Mouse (Mus musculus) liver, embryonic 16.5 days (tissue): ENCODE results near the gene Babam2. TPM values are rescaled to one million over a fixed set of nuclear protein-coding genes. Genes with fewer than 3 reads are reported as not detected.

Experiments
- ATAC-seq: fragments of 200-750 bp; cut with Nextera tagmentation; 2 replicates; pipeline ENCODE4 v1.8.0; 2017; ENCODE audit warnings: low read depth, mild to moderate bottlenecking, moderate number of reproducible peaks, moderate library complexity
- H3K27ac ChIP-seq: fragments of 300-500 bp; sonication (generic); 2 replicates; pipeline ENCODE4 v1.5.1; 2014; ENCODE audit warnings: mild to moderate bottlenecking, low read length
- H3K27me3 ChIP-seq: fragments of 300-500 bp; sonication (generic); 2 replicates; pipeline ENCODE4 v1.6.1; 2014; ENCODE audit warnings: low read depth, low read length, mixed read lengths; ENCODE audit not compliant: control insufficient read depth, insufficient read depth
- H3K36me3 ChIP-seq: fragments of 300-500 bp; sonication (generic); 2 replicates; pipeline ENCODE4 v1.6.1; 2014; ENCODE audit warnings: mild to moderate bottlenecking; ENCODE audit not compliant: control insufficient read depth, insufficient read depth
- H3K4me1 ChIP-seq: fragments of 300-500 bp; sonication (generic); 2 replicates; pipeline ENCODE4 v1.6.1; 2014; ENCODE audit warnings: low read depth, low read length, mixed read lengths; ENCODE audit not compliant: control insufficient read depth
- H3K4me2 ChIP-seq: fragments of 300-500 bp; sonication (generic); 2 replicates; pipeline ENCODE4 v1.6.1; 2014; ENCODE audit warnings: low read depth, low read length, mixed read lengths
- H3K4me3 ChIP-seq: fragments of 300-500 bp; sonication (generic); 2 replicates; pipeline ENCODE4 v1.5.1; 2014; ENCODE audit warnings: low read depth, mild to moderate bottlenecking, low read length
- H3K9ac ChIP-seq: fragments of 300-500 bp; sonication (generic); 2 replicates; pipeline ENCODE4 v1.6.1; 2014; ENCODE audit warnings: low read depth, low read length
- H3K9me3 ChIP-seq: fragments of 300-500 bp; sonication (generic); replicated peaks from 2 replicates; pipeline ENCODE4 v1.6.1; 2016; ENCODE audit warnings: low read length; ENCODE audit not compliant: control insufficient read depth
- WGBS: fragments of 180-500 bp; shearing (Covaris S2); extraction: QIAGEN DNeasy Blood & Tissue Kit; methylation state at CpG from one replicate; pipeline ENCODE4 v1.1.7; 2014; ENCODE audit not compliant: insufficient replicate concordance; 5-methylcytosine and 5-hydroxymethylcytosine counted together
- polyA plus RNA-seq: library from polyadenylated mRNA; unstranded; fragments of >200 nt; fragmentation: Nextera tagmentation; extraction: Ambion mirVana; gene quantifications from 2 replicates; pipeline ENCODE4 v1.2.1, GENCODE M21; 2015

The Babam2 gene
- polyA plus RNA-seq, 1 experiment from 2014 or later, result 32.4 TPM

GRCm38 (mm10) chr5:31810796-31811662 is 113.5 kb downstream of the Babam2 start:
- no peaks in the 10 kb centered on the region for H3K36me3 ChIP-seq
- no peaks in the 10 kb centered on the region for H3K27me3 ChIP-seq
- H3K9ac ChIP-seq, result no peak overlapping the region
- no peak overlapping the region for H3K27ac ChIP-seq
- H3K4me1 ChIP-seq, result peaks cover 9% of the 10 kb centered on the region
- WGBS, result 32% methylated on average over 12 of the region's 12 CpGs
- peak overlapping the region; percentile 10; the same call in 1 of the 2 replicates for H3K4me2 ChIP-seq
- H3K4me3 ChIP-seq, result no peak overlapping the region
- H3K9me3 ChIP-seq, result no peaks in the 10 kb centered on the region
- peak; percentile 66 for ATAC-seq

DNA sequence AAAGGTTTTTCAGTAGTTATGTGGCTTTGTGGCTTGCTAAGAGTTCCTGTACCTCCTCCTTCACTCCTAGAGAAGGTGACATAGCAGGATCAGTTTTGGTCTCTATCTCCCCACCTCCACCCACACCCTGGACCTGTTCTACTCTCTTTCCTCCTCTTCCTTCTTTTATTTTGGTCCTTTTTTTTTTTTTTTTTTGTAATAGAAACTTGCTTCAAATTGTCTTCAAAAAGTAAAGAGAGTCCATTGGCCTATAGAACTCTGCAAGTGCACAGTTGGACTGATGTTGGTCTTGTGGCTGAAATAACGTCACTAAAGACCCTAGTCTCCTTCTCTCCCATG is 114.1 kb downstream of the Babam2 start:
- H3K4me1 ChIP-seq, result peaks cover 9% of the 10 kb centered on the region
- H3K9me3 ChIP-seq, result no peaks in the 10 kb centered on the region
- no peak for ATAC-seq
- no peak overlapping the region for H3K9ac ChIP-seq
- H3K27me3 ChIP-seq, result no peaks in the 10 kb centered on the region
- no peak overlapping the region for H3K4me3 ChIP-seq
- H3K4me2 ChIP-seq, result no peak overlapping the region
- WGBS, result 83% methylated on average over 1 of the region's 1 CpGs
- H3K36me3 ChIP-seq, result no peaks in the 10 kb centered on the region
- H3K27ac ChIP-seq, result no peak overlapping the region

DNA sequence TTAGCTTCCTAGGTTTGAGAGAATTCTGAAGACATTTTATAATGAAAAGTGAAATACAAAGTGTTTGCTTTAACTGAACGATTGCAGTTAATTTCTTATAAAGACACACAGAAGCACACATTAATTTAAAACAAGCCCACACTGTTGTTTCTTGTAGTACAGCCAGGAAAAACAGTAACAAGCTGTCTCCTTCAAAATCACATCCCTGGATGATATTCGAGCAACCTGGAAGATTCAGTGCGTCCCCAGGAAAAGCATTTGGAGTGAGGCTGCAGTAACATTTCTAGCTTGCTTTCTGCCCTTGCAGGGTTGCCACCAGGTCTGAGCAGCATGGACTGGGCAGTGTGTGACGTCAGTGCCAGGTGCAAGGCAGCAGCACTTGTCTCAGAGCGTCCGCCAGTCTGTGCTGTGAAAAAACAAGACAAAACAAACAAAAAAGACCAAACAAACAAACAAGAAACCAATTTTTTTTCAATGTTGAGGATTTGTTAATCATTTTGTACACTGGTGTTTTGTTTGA is 115.7 kb downstream of the Babam2 start:
- H3K4me2 ChIP-seq, result no peak overlapping the region
- no peaks in the 10 kb centered on the region for H3K36me3 ChIP-seq
- no peak overlapping the region for H3K4me3 ChIP-seq
- H3K27ac ChIP-seq, result no peak overlapping the region
- H3K9me3 ChIP-seq, result no peaks in the 10 kb centered on the region
- 70% methylated on average over 6 of the region's 6 CpGs for WGBS
- H3K27me3 ChIP-seq, result no peaks in the 10 kb centered on the region
- peaks cover 9% of the 10 kb centered on the region for H3K4me1 ChIP-seq
- no peak overlapping the region for H3K9ac ChIP-seq
- no peak for ATAC-seq

- Histone ChIP-seq H3K9ac (no peak overlapping the region), H3K4me3 (no peak overlapping the region), H3K27ac (no peak overlapping the region), H3K27me3 (no peaks in the 10 kb centered on the region), H3K9me3 (no peaks in the 10 kb centered on the region), H3K4me2 (no peak overlapping the region), H3K36me3 (no peaks in the 10 kb centered on the region), H3K4me1 (peaks cover 9% of the 10 kb centered on the region)
- ATAC-seq, result no peak
- 41% methylated on average over 4 of the region's 4 CpGs for WGBS
These were observed 116.6 kb downstream of the Babam2 start for GRCm38 (mm10) chr5:31814068-31814467.

DNA sequence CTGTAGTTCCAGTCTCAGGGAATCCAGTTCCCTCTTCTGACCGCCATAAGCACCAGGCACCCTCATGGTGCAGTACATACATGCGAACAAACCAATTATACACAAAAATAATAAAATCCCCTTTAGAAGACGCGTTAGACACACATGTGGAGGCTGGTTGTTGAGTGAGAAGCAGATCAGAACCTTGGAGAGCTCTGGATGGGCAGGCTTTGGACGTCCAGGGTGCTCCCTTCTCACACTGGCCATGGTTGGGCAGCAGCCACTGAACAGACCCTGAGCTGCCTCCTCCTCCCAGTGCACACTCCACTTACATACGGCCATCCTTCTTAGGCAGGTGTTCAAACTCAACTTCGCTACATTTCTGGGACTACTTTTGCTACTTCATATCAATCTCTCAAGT is 117.6 kb downstream of the Babam2 start:
- H3K36me3 ChIP-seq, result no peaks in the 10 kb centered on the region
- peaks cover 9% of the 10 kb centered on the region for H3K4me1 ChIP-seq
- no peak overlapping the region for H3K4me3 ChIP-seq
- H3K9me3 ChIP-seq, result no peaks in the 10 kb centered on the region
- no peaks in the 10 kb centered on the region for H3K27me3 ChIP-seq
- no peak overlapping the region for H3K4me2 ChIP-seq
- no peak for ATAC-seq
- H3K9ac ChIP-seq, result no peak overlapping the region
- WGBS, result 71% methylated on average over 7 of the region's 7 CpGs
- H3K27ac ChIP-seq, result no peak overlapping the region

DNA sequence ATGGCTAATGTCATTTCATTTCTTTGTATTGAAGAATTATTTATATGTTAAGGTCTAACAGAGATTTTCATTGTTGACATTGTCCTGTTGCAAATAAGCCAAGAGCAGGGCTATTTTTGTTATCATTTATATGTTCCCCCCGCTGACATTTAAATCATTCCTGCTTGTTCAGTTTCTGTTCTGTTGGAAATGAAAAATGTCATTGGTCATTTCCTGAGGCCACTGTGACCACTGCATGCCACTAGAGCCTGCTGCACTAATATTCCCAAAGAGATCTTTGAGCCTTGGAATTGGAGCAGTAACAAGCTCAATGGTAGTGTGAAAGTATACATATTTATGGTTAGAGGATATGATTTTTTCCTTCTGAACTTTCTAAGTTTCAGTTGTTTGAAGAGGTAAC is 118.6 kb downstream of the Babam2 start:
- peaks cover 2% of the 10 kb centered on the region; the same call in 1 of the 2 replicates for H3K4me1 ChIP-seq
- H3K27me3 ChIP-seq, result no peaks in the 10 kb centered on the region
- no peak overlapping the region for H3K27ac ChIP-seq
- no peak overlapping the region for H3K4me2 ChIP-seq
- ATAC-seq, result no peak
- H3K9ac ChIP-seq, result no peak overlapping the region
- no peak overlapping the region for H3K4me3 ChIP-seq
- H3K36me3 ChIP-seq, result no peaks in the 10 kb centered on the region
- WGBS, result 71% methylated on average over 1 of the region's 1 CpGs
- H3K9me3 ChIP-seq, result no peaks in the 10 kb centered on the region

DNA sequence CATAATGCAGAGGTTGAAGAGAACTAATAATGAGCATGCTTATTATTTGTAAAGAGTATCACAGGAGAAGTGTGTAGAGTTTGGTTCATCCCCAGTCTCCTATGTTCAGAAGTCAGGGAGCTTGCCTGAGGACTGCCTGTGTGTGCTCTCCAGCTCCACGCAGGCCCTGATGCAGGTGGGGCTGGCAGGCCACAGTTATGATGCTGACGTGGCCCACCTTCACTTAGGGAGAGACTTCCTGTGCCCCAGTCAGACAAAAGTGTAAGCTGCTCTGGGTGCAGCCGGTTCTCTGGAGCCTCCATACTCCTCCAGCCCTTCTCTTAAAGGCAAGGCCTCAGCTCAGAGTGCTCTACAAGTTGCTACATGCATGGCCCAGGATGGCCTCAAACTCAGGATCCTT is 123.3 kb downstream of the Babam2 start:
- no peak for ATAC-seq
- Histone ChIP-seq H3K27ac (no peak overlapping the region), H3K36me3 (no peaks in the 10 kb centered on the region), H3K9me3 (no peaks in the 10 kb centered on the region), H3K4me2 (no peak overlapping the region), H3K9ac (no peak overlapping the region), H3K4me1 (no peaks in the 10 kb centered on the region), H3K27me3 (no peaks in the 10 kb centered on the region), H3K4me3 (no peak overlapping the region)
- WGBS, result 72% methylated on average over 3 of the region's 3 CpGs

GRCm38 (mm10) chr5:31821204-31821603 is 123.7 kb downstream of the Babam2 start:
- H3K9me3 ChIP-seq, result no peaks in the 10 kb centered on the region
- no peaks in the 10 kb centered on the region for H3K36me3 ChIP-seq
- H3K4me1 ChIP-seq, result no peaks in the 10 kb centered on the region
- H3K4me2 ChIP-seq, result no peak overlapping the region
- H3K27me3 ChIP-seq, result no peaks in the 10 kb centered on the region
- no peak for ATAC-seq
- no peak overlapping the region for H3K4me3 ChIP-seq
- H3K27ac ChIP-seq, result no peak overlapping the region
- no peak overlapping the region for H3K9ac ChIP-seq
- 66% methylated on average over 1 of the region's 1 CpGs for WGBS

GRCm38 (mm10) chr5:31823673-31824072 is 126.2 kb downstream of the Babam2 start:
- no peak overlapping the region for H3K9ac ChIP-seq
- no peaks in the 10 kb centered on the region for H3K9me3 ChIP-seq
- 57% methylated on average over 3 of the region's 3 CpGs for WGBS
- no peak overlapping the region for H3K27ac ChIP-seq
- ATAC-seq, result no peak
- no peaks in the 10 kb centered on the region for H3K4me1 ChIP-seq
- no peaks in the 10 kb centered on the region for H3K36me3 ChIP-seq
- H3K27me3 ChIP-seq, result no peaks in the 10 kb centered on the region
- no peak overlapping the region for H3K4me3 ChIP-seq
- no peak overlapping the region for H3K4me2 ChIP-seq
